Mouse (Mus musculus): ENCODE measurements around the gene Eif3i. TPM values are rescaled to one million over a fixed set of nuclear protein-coding genes. Genes with fewer than 3 reads are reported as not detected.

Gene Eif3i
- total and polyA plus RNA-seq, 2 experiments from 2014 or later, result 213 to 282 TPM

- Histone ChIP-seq H3K4me2 (ENCODE audit: low read depth, low read length, poor library complexity, severe bottlenecking) (no peak overlapping the region), H3K27me3 (ENCODE audit: insufficient read depth, low read length) (no peaks in the 10 kb centered on the region), H3K9ac (replicated peaks; ENCODE audit: low read length, poor library complexity, severe bottlenecking) (0 out of 2 replicates have a peak overlapping the region, but pooled peaks have one; percentile 8), H3K27ac (ENCODE audit: low read depth, low read length) (peak overlapping the region; percentile 21; the same call in 1 of the 2 replicates), H3K36me3 (ENCODE audit: insufficient read depth, low read length) (peaks cover 18% of the 10 kb centered on the region), H3K9me3 (ENCODE audit: low read length) (no peaks in the 10 kb centered on the region), H3K4me1 (ENCODE audit: insufficient read depth, low read length) (no peaks in the 10 kb centered on the region), H3K4me3 (ENCODE audit: low read depth, low read length) (no peak overlapping the region)
- peak; percentile 24; the same call in 1 of the 2 replicates for ATAC-seq (ENCODE audit: low FRiP score)
- 84% methylated on average over 12 of the region's 12 CpGs for WGBS
- no peak for TF ChIP-seq CTCF (IDR thresholded peaks at IDR 0.05)
- DNase-seq (ENCODE audit: low spot score), result no peak
These were observed 8.7 kb upstream of the Eif3i start for GRCm38 (mm10) chr4:129609139-129609631.

DNA sequence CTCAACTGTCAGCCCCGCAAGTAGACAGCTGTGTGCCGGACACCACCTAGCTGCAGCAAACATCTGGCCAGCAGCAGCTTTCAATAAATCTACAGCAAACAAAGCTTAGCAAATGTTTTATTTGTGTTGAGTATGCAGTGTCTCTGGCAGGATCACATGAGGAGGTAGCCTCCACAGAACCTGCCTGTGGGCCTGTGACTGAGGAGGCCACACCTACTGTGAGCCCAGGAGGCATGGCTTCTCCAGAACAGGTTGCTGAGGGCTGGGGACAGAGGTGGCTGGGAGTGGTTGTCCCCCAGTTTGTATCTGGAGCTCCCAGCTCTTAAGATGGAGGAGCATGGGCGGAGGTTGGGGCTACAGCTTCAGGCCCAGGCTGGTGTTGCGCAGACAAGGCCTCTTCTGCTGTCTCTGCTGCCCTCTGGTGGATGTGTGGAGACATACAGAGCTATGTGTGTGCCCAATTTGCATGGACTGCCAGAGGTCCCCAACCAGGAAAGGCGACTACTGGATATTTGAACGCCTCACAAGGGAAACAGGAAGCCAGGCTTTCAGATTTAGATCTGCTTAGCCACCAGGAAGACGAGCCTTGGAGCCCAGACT, 8.1 kb upstream of the Eif3i start:
- H3K27me3 ChIP-seq (ENCODE audit: insufficient read depth, low read length), result no peaks in the 10 kb centered on the region
- no peaks in the 10 kb centered on the region for H3K9me3 ChIP-seq (ENCODE audit: low read length)
- H3K27ac ChIP-seq (ENCODE audit: low read depth, low read length), result peak overlapping the region; percentile 21
- WGBS, result 33% methylated on average over 7 of the region's 7 CpGs
- DNase-seq (ENCODE audit: low spot score) (peak; percentile 90), ATAC-seq (ENCODE audit: low FRiP score) (peak; percentile 82)
- H3K4me2 ChIP-seq (ENCODE audit: low read depth, low read length, poor library complexity, severe bottlenecking), result no peak overlapping the region
- TF ChIP-seq CTCF (IDR thresholded peaks at IDR 0.05), result peak; percentile 91
- no peaks in the 10 kb centered on the region for H3K4me1 ChIP-seq (ENCODE audit: insufficient read depth, low read length)
- no peak overlapping the region for H3K9ac ChIP-seq (replicated peaks; ENCODE audit: low read length, poor library complexity, severe bottlenecking)
- peaks cover 25% of the 10 kb centered on the region for H3K36me3 ChIP-seq (ENCODE audit: insufficient read depth, low read length)
- H3K4me3 ChIP-seq (ENCODE audit: low read depth, low read length), result no peak overlapping the region

GRCm38 (mm10) chr4:129588865-129589264, 11.6 kb downstream of the Eif3i start:
- Histone ChIP-seq H3K9ac (replicated peaks; ENCODE audit: low read length, poor library complexity, severe bottlenecking) (no peak overlapping the region), H3K4me1 (ENCODE audit: insufficient read depth, low read length) (peaks cover 4% of the 10 kb centered on the region; the same call in 1 of the 2 replicates), H3K27me3 (ENCODE audit: insufficient read depth, low read length) (no peaks in the 10 kb centered on the region), H3K4me3 (ENCODE audit: low read depth, low read length) (no peak overlapping the region), H3K9me3 (ENCODE audit: low read length) (no peaks in the 10 kb centered on the region), H3K36me3 (ENCODE audit: insufficient read depth, low read length) (peaks cover 31% of the 10 kb centered on the region), H3K4me2 (ENCODE audit: low read depth, low read length, poor library complexity, severe bottlenecking) (no peak overlapping the region), H3K27ac (ENCODE audit: low read depth, low read length) (no peak overlapping the region)
- TF ChIP-seq CTCF (IDR thresholded peaks at IDR 0.05), result no peak
- DNase-seq (ENCODE audit: low spot score) (no peak), ATAC-seq (ENCODE audit: low FRiP score) (no peak)
- WGBS, result 70% methylated on average over 4 of the region's 4 CpGs

DNA sequence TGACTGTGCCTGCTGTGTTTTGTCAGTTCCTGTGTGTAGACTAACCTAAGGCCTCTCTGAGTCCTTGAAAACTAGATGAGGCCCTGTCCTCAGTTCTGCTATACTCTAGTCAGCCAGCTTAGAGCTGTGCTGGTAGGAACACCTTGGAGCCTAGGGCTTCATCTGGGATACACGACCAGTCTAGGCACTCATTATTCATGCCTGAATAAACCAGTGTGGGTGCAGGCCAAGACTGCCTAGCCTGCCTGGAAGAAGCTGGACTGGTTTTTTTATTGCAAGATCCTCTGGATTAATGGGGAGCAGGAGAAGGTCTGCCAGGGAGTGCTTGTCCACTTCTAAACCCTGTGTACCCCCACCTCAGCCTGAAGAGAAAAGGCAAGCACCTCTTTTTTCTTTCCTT, 13.5 kb downstream of the Eif3i start:
- 29% methylated on average over 1 of the region's 1 CpGs for WGBS
- Histone ChIP-seq H3K4me2 (ENCODE audit: low read depth, low read length, poor library complexity, severe bottlenecking) (no peak overlapping the region), H3K9me3 (ENCODE audit: low read length) (no peaks in the 10 kb centered on the region), H3K4me3 (ENCODE audit: low read depth, low read length) (no peak overlapping the region), H3K36me3 (ENCODE audit: insufficient read depth, low read length) (peaks cover 14% of the 10 kb centered on the region), H3K27ac (ENCODE audit: low read depth, low read length) (no peak overlapping the region), H3K27me3 (ENCODE audit: insufficient read depth, low read length) (no peaks in the 10 kb centered on the region), H3K9ac (replicated peaks; ENCODE audit: low read length, poor library complexity, severe bottlenecking) (no peak overlapping the region), H3K4me1 (ENCODE audit: insufficient read depth, low read length) (peaks cover 4% of the 10 kb centered on the region; the same call in 1 of the 2 replicates)
- ATAC-seq (ENCODE audit: low FRiP score), result no peak
- no peak for DNase-seq (ENCODE audit: low spot score)
- no peak for TF ChIP-seq CTCF (IDR thresholded peaks at IDR 0.05)

DNA sequence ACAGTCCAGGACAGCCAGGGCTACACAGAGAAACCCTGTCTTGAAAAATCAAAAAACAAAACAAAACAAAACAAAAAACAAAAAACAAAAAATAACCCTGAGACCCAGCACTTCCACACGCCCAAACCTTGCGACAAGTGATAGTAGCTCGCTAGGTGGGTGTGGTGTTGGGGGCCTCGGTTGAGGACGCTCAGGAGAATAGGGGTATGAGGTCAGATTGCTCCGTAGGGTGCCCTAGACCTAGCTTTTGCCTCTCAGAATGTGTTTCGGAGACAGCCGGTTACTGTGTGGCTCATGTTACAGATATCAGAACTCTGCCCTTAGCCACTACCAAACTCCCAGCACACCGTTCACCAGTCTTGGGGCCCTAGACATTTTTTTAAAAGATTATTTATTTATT, 14.7 kb downstream of the Eif3i start:
- peaks cover 2% of the 10 kb centered on the region for H3K36me3 ChIP-seq (ENCODE audit: insufficient read depth, low read length)
- peaks cover 4% of the 10 kb centered on the region; the same call in 1 of the 2 replicates for H3K4me1 ChIP-seq (ENCODE audit: insufficient read depth, low read length)
- H3K9ac ChIP-seq (replicated peaks; ENCODE audit: low read length, poor library complexity, severe bottlenecking), result no peak overlapping the region
- no peaks in the 10 kb centered on the region for H3K27me3 ChIP-seq (ENCODE audit: insufficient read depth, low read length)
- no peak overlapping the region for H3K4me2 ChIP-seq (ENCODE audit: low read depth, low read length, poor library complexity, severe bottlenecking)
- no peak overlapping the region for H3K27ac ChIP-seq (ENCODE audit: low read depth, low read length)
- TF ChIP-seq CTCF (IDR thresholded peaks at IDR 0.05), result no peak
- no peak overlapping the region for H3K4me3 ChIP-seq (ENCODE audit: low read depth, low read length)
- 82% methylated on average over 9 of the region's 9 CpGs for WGBS
- DNase-seq (ENCODE audit: low spot score) (no peak), ATAC-seq (ENCODE audit: low FRiP score) (no peak)
- no peaks in the 10 kb centered on the region for H3K9me3 ChIP-seq (ENCODE audit: low read length)

GRCm38 (mm10) chr4:129584884-129585608, 15.4 kb downstream of the Eif3i start:
- ATAC-seq (ENCODE audit: low FRiP score), result peak; percentile 52; the same call in 1 of the 2 replicates
- no peaks in the 10 kb centered on the region for H3K9me3 ChIP-seq (ENCODE audit: low read length)
- peak overlapping the region; percentile 42; the same call in 1 of the 2 replicates for H3K9ac ChIP-seq (replicated peaks; ENCODE audit: low read length, poor library complexity, severe bottlenecking)
- no peak overlapping the region; the same call in 1 of the 2 replicates for H3K27ac ChIP-seq (ENCODE audit: low read depth, low read length)
- H3K36me3 ChIP-seq (ENCODE audit: insufficient read depth, low read length), result no peaks in the 10 kb centered on the region
- peak overlapping the region; percentile 54 for H3K4me2 ChIP-seq (ENCODE audit: low read depth, low read length, poor library complexity, severe bottlenecking)
- DNase-seq (ENCODE audit: low spot score), result peak; percentile 75
- 1% methylated on average over 36 of the region's 36 CpGs for WGBS
- peaks cover 4% of the 10 kb centered on the region; the same call in 1 of the 2 replicates for H3K4me1 ChIP-seq (ENCODE audit: insufficient read depth, low read length)
- peak overlapping the region; percentile 30 for H3K4me3 ChIP-seq (ENCODE audit: low read depth, low read length)
- peak; percentile 67 for TF ChIP-seq CTCF (IDR thresholded peaks at IDR 0.05)
- H3K27me3 ChIP-seq (ENCODE audit: insufficient read depth, low read length), result no peaks in the 10 kb centered on the region

Measured in midbrain, postnatal 0 days (tissue).